Mouse (Mus musculus) stomach, embryonic 16.5 days (tissue): ENCODE results near the gene Tbc1d8. TPM values are rescaled to one million over a fixed set of nuclear protein-coding genes. Genes with fewer than 3 reads are reported as not detected.

Source experiments
- ATAC-seq: fragments of 200-750 bp; cut with Nextera tagmentation; 2 replicates; pipeline ENCODE4 v1.8.0; 2017; ENCODE audit warnings: moderate number of reproducible peaks, moderate TSS enrichment; ENCODE audit not compliant: insufficient read depth, low FRiP score
- H3K27ac ChIP-seq: fragments of 300-500 bp; sonication (generic); 2 replicates; pipeline ENCODE4 v1.5.1; 2014; ENCODE audit warnings: low read length
- H3K27me3 ChIP-seq: fragments of 300-500 bp; sonication (generic); 2 replicates; pipeline ENCODE4 v1.6.1; 2014; ENCODE audit warnings: low read length, control low read depth, mixed read lengths; ENCODE audit not compliant: control insufficient read depth, insufficient read depth
- H3K36me3 ChIP-seq: fragments of 300-500 bp; sonication (generic); 2 replicates; pipeline ENCODE4 v1.6.1; 2014; ENCODE audit warnings: low read length; ENCODE audit not compliant: control insufficient read depth, insufficient read depth
- H3K4me1 ChIP-seq: fragments of 300-500 bp; sonication (generic); 2 replicates; pipeline ENCODE4 v1.6.1; 2014; ENCODE audit warnings: low read length, control low read depth, mixed read lengths; ENCODE audit not compliant: control insufficient read depth, insufficient read depth
- H3K4me2 ChIP-seq: fragments of 300-500 bp; sonication (generic); 2 replicates; pipeline ENCODE4 v1.6.1; 2014; ENCODE audit warnings: low read depth, low read length, mixed read lengths
- H3K4me3 ChIP-seq: fragments of 300-500 bp; sonication (generic); replicated peaks from 2 replicates; pipeline ENCODE4 v1.5.1; 2014; ENCODE audit warnings: mild to moderate bottlenecking, low read length
- H3K9ac ChIP-seq: fragments of 300-500 bp; sonication (generic); 2 replicates; pipeline ENCODE4 v1.6.1; 2014; ENCODE audit warnings: low read length
- H3K9me3 ChIP-seq: fragments of 300-500 bp; sonication (generic); replicated peaks from 2 replicates; pipeline ENCODE4 v1.6.1; 2016; ENCODE audit warnings: low read length, control low read depth; ENCODE audit not compliant: control insufficient read depth
- WGBS: fragments of 180-500 bp; shearing (Covaris S2); extraction: QIAGEN DNeasy Blood & Tissue Kit; methylation state at CpG from one replicate; pipeline ENCODE4 v1.1.7; 2014; 5-methylcytosine and 5-hydroxymethylcytosine counted together
- polyA plus RNA-seq: library from polyadenylated mRNA; unstranded; fragments of >200 nt; fragmentation: Nextera tagmentation; extraction: Ambion mirVana; gene quantifications from 2 replicates; pipeline ENCODE4 v1.2.1, GENCODE M21; 2015

Tbc1d8 gene
- polyA plus RNA-seq, 1 experiment from 2014 or later, result 11.6 TPM

- no peak for ATAC-seq
- H3K4me1 ChIP-seq, result peaks cover 23% of the 10 kb centered on the region
Measured at GRCm38 (mm10) chr1:39454783-39455175, 23.8 kb downstream of the Tbc1d8 start.

GRCm38 (mm10) chr1:39454108-39454782 lies 24.3 kb downstream of the Tbc1d8 start:
- H3K4me3 ChIP-seq, result no peak overlapping the region
- no peak overlapping the region for H3K4me2 ChIP-seq
- no peak for ATAC-seq
- H3K27ac ChIP-seq, result no peak overlapping the region
- H3K9me3 ChIP-seq, result no peaks in the 10 kb centered on the region
- WGBS, result 59% methylated on average over 9 of the region's 9 CpGs
- H3K4me1 ChIP-seq, result peaks cover 29% of the 10 kb centered on the region
- no peak overlapping the region for H3K9ac ChIP-seq
- H3K27me3 ChIP-seq, result no peaks in the 10 kb centered on the region
- H3K36me3 ChIP-seq, result no peaks in the 10 kb centered on the region

More at GRCm38 (mm10) chr1:39454783-39455175, 23.8 kb downstream of the Tbc1d8 start:
- H3K4me2 ChIP-seq, result no peak overlapping the region
- WGBS, result 64% methylated on average over 4 of the region's 4 CpGs
- no peaks in the 10 kb centered on the region for H3K9me3 ChIP-seq
- H3K27ac ChIP-seq, result no peak overlapping the region
- H3K36me3 ChIP-seq, result no peaks in the 10 kb centered on the region
- H3K4me3 ChIP-seq, result no peak overlapping the region
- H3K27me3 ChIP-seq, result no peaks in the 10 kb centered on the region
- no peak overlapping the region for H3K9ac ChIP-seq

- no peak for ATAC-seq
- no peak overlapping the region for H3K9ac ChIP-seq
- WGBS, result 89% methylated on average over 4 of the region's 4 CpGs
- no peak overlapping the region for H3K4me3 ChIP-seq
- peaks cover 29% of the 10 kb centered on the region for H3K4me1 ChIP-seq
- no peaks in the 10 kb centered on the region for H3K27me3 ChIP-seq
- H3K9me3 ChIP-seq, result no peaks in the 10 kb centered on the region
- H3K36me3 ChIP-seq, result no peaks in the 10 kb centered on the region
- no peak overlapping the region for H3K4me2 ChIP-seq
- no peak overlapping the region for H3K27ac ChIP-seq
Measured at GRCm38 (mm10) chr1:39452203-39452602, 26.4 kb downstream of the Tbc1d8 start.

- peak overlapping the region; percentile 51 for H3K27ac ChIP-seq
- H3K4me1 ChIP-seq, result peaks cover 34% of the 10 kb centered on the region
- no peak for ATAC-seq
Measured at GRCm38 (mm10) chr1:39450069-39450728, 28.4 kb downstream of the Tbc1d8 start.

GRCm38 (mm10) chr1:39449251-39449790 lies 29.2 kb downstream of the Tbc1d8 start:
- peaks cover 34% of the 10 kb centered on the region for H3K4me1 ChIP-seq
- 72% methylated on average over 12 of the region's 12 CpGs for WGBS
- 0 out of 2 replicates have a peak overlapping the region, but pooled peaks have one; percentile 51 for H3K27ac ChIP-seq

More at GRCm38 (mm10) chr1:39450069-39450728, 28.4 kb downstream of the Tbc1d8 start:
- no peaks in the 10 kb centered on the region for H3K36me3 ChIP-seq
- no peaks in the 10 kb centered on the region for H3K27me3 ChIP-seq
- H3K4me3 ChIP-seq, result no peak overlapping the region
- H3K9ac ChIP-seq, result peak overlapping the region; percentile 1; the same call in 1 of the 2 replicates
- H3K9me3 ChIP-seq, result no peaks in the 10 kb centered on the region
- H3K4me2 ChIP-seq, result no peak overlapping the region
- WGBS, result 47% methylated on average over 6 of the region's 6 CpGs

GRCm38 (mm10) chr1:39448819-39449218 lies 29.7 kb downstream of the Tbc1d8 start:
- Histone ChIP-seq H3K4me1 (peaks cover 39% of the 10 kb centered on the region), H3K9ac (no peak overlapping the region), H3K9me3 (no peaks in the 10 kb centered on the region), H3K27ac (no peak overlapping the region), H3K4me2 (no peak overlapping the region), H3K36me3 (no peaks in the 10 kb centered on the region), H3K27me3 (no peaks in the 10 kb centered on the region), H3K4me3 (no peak overlapping the region)
- ATAC-seq, result no peak
- 93% methylated on average over 5 of the region's 5 CpGs for WGBS

More at GRCm38 (mm10) chr1:39449251-39449790, 29.2 kb downstream of the Tbc1d8 start:
- H3K9me3 ChIP-seq, result no peaks in the 10 kb centered on the region
- ATAC-seq, result no peak
- H3K36me3 ChIP-seq, result no peaks in the 10 kb centered on the region
- H3K4me3 ChIP-seq, result no peak overlapping the region
- H3K27me3 ChIP-seq, result no peaks in the 10 kb centered on the region
- no peak overlapping the region for H3K4me2 ChIP-seq
- H3K9ac ChIP-seq, result peak overlapping the region; percentile 1; the same call in 1 of the 2 replicates

GRCm38 (mm10) chr1:39448238-39448637 lies 30.3 kb downstream of the Tbc1d8 start:
- no peaks in the 10 kb centered on the region for H3K27me3 ChIP-seq
- 65% methylated on average over 5 of the region's 5 CpGs for WGBS
- no peak for ATAC-seq

GRCm38 (mm10) chr1:39446178-39446577 lies 32.4 kb downstream of the Tbc1d8 start:
- H3K4me1 ChIP-seq, result peaks cover 45% of the 10 kb centered on the region
- H3K27me3 ChIP-seq, result no peaks in the 10 kb centered on the region
- 60% methylated on average over 5 of the region's 5 CpGs for WGBS
- H3K9ac ChIP-seq, result no peak overlapping the region
- no peak overlapping the region for H3K4me3 ChIP-seq
- no peaks in the 10 kb centered on the region for H3K9me3 ChIP-seq
- H3K4me2 ChIP-seq, result 0 out of 2 replicates have a peak overlapping the region, but pooled peaks have one; percentile 22
- no peaks in the 10 kb centered on the region for H3K36me3 ChIP-seq
- peak overlapping the region; percentile 75 for H3K27ac ChIP-seq
- no peak for ATAC-seq

More at GRCm38 (mm10) chr1:39448238-39448637, 30.3 kb downstream of the Tbc1d8 start:
- Histone ChIP-seq H3K36me3 (no peaks in the 10 kb centered on the region), H3K9me3 (no peaks in the 10 kb centered on the region), H3K4me2 (no peak overlapping the region), H3K4me1 (peaks cover 45% of the 10 kb centered on the region), H3K27ac (no peak overlapping the region), H3K4me3 (no peak overlapping the region), H3K9ac (no peak overlapping the region)
